Mouse (Mus musculus): ENCODE data around the gene Ankmy1.

Ankmy1 gene

DNA sequence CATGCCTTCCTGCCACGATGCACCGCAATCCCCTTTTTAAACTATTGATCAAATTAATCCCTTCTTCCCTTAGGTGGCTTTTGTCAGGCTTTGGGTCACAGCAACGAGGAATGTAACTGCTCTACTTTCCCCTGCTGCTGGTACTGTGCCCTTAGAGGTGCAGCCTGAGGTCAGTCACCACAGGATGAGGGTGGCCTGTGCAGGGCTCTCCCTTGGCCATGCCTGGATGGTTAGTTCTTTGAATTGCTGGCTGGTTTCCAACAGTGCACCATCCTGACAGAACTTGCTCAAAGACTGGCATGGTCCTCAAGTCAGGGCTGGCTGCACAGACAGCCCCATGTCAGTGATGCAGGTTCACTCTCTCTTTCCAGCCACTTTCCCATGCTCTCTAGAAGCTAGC lies 28.7 kb downstream of the Ankmy1 start:
- no peak for DNase-seq (ENCODE audit: low read depth, low spot score)

DNA sequence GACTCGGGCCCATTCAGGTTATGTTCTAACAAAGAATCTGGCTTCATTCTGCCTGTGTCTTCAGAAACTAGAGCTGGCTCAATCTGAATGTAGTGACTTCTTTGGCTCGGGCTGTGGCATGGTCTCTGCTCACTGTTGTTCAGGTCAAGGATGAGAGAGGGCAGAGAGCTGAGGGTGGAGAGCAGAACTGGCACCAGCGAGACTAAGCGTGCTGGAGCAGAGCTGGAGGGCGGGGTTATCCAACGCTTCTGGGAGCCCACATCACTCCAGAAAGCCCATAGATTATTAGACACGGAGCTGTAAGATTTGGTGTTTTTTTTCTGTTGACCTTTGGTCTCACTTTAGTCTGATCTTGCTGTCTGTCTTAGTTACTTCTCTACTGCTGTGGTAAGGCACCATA lies 30.0 kb downstream of the Ankmy1 start:
- DNase-seq (ENCODE audit: low read depth, low spot score) = no peak

GRCm38 (mm10) chr1:92869985-92870384 lies 32.7 kb downstream of the Ankmy1 start:
- DNase-seq (ENCODE audit: low read depth, low spot score) = no peak

GRCm38 (mm10) chr1:92866170-92866569 lies 36.5 kb downstream of the Ankmy1 start:
- DNase-seq (ENCODE audit: low read depth, low spot score) = no peak

DNA sequence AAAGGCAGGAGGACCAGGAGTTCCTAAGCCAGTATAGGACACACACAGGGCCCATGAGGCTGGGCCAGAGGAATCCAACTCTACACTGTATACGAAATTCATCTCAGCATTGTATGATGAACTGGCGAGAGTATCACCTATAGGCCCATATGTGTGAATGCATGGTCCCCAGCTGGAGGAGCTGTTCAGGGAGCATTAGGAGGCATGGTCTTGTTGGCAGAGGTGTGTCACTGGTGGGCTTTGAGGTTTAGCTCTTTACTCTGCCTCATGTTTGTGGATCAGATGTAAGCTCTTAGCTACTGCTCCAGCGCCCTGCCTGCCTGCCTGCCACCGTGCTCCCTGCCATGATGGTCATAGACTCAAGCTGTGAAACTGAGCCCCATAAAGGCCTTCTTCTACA lies 39.4 kb downstream of the Ankmy1 start:
- no peak for DNase-seq (ENCODE audit: low read depth, low spot score)

- no peak for DNase-seq (ENCODE audit: low read depth, low spot score)
Measured at GRCm38 (mm10) chr1:92861503-92861902, 41.2 kb downstream of the Ankmy1 start.

- no peak for DNase-seq (ENCODE audit: low read depth, low spot score)
Measured at GRCm38 (mm10) chr1:92852450-92852849, 50.3 kb downstream of the Ankmy1 start.

GRCm38 (mm10) chr1:92849938-92850574 lies 52.6 kb downstream of the Ankmy1 start:
- no peak for DNase-seq (ENCODE audit: low read depth, low spot score)

DNA sequence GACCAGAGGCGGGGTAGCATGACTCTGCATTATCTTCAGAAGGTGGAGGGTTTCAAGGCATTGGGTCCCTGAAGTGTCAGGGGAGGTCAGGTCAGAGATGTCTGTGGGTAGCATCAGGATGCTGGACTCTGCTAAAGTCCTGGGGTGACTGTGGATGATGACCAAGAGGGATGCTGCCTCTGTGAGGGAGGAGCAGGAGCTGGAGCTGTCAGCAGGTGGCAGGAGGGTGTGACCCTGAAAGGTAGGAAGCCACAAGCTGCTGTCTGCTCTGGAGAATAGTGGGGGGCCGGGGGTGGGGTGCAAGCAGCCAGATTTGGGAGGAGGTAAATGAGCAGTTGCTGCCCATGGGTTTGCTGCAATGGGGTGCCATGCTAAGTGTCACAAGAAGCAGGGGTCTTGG lies 53.2 kb downstream of the Ankmy1 start:
- peak; percentile 27 for DNase-seq (ENCODE audit: low read depth, low spot score)

GRCm38 (mm10) chr1:92847873-92848839 lies 54.5 kb downstream of the Ankmy1 start:
- no peak for DNase-seq (ENCODE audit: low read depth, low spot score)

DNA sequence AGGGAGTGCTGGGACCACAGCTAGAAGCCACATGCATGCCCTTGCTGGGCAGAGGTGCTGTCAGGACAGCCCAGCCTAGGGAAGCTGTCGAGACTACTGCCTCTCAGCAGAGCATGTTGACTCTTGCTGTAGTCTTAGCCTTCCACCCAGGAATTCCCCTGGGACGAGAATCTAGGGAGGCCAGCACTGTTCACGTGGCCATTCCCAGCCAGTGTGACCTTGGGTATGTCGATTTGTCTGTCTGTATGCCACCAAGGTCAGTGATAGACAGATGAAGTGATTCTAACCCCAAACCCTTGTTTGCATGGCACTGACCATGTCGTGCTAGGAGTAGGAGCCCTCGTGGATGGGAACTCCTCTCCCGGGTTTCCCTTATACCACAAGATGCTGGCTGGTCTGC lies 56.8 kb downstream of the Ankmy1 start:
- no peak for DNase-seq (ENCODE audit: low read depth, low spot score)

DNA sequence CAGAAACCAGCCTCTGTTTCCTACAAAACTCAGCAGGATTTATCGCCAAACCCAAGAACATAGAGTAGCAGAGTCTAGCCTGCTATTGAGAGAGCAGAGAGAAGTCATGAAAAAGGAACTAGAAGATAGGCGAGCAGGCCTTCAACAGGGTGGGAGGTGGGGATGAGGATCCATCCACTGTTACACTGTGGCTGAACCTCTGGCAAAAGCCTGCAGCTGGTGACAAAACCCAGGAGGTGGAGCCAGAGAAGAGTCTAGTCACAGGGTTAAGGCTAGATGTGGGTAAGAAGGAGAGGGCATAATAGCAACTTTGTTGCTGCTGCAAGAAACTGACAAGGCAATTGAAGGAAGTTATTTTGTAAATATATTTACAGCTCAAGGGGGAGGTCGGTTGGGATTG lies 61.3 kb downstream of the Ankmy1 start:
- DNase-seq (ENCODE audit: low read depth, low spot score) = peak; percentile 11

GRCm38 (mm10) chr1:92840231-92840890 lies 62.3 kb downstream of the Ankmy1 start:
- DNase-seq (ENCODE audit: low read depth, low spot score) = no peak

- no peak for DNase-seq (ENCODE audit: low read depth, low spot score)
Measured at GRCm38 (mm10) chr1:92839211-92839610, 63.5 kb downstream of the Ankmy1 start.

DNA sequence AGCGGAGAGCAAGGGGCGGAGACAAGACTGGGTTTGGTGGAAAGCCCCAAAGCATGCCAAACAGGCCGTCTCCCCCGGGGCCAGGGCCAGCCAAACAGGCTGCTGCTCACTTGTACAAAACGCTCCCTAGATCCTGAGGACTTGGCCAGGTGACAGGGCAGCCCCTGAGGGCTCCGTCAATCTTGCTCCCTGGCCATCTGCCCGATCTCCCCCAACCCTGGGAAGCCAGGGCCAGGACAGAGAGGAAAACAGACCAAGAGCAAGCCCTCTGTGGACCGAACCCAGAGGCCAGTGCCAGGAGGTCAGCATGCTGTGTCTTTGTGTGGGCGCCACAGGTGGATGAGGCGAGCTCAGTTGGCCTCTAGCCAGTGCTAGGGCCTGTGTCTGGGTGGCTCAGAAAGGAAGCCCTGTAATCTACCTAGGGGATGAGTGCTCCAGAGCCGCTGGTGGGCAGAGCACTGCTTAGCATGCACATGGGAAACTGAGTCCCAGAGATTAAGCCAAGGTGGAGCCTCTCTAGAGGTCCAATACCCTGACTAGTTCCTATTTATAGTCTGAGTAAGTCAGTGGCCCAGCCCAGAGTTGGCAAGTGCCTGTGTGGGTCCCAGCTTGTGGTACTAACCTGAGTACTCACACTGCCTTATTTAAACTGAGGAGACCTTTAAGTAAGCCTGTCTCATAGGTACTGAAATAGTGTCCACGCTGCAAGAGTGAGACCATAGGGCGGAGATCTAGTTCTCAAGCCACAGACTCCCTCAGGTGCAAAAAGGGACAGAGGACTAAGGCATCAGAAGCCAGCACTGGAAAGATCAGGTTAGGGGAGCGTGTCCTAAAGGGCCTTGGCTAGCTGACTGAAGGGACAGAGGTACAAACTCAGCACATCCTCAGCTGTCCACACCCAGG lies 64.5 kb downstream of the Ankmy1 start:
- no peak for DNase-seq (ENCODE audit: low read depth, low spot score)

DNA sequence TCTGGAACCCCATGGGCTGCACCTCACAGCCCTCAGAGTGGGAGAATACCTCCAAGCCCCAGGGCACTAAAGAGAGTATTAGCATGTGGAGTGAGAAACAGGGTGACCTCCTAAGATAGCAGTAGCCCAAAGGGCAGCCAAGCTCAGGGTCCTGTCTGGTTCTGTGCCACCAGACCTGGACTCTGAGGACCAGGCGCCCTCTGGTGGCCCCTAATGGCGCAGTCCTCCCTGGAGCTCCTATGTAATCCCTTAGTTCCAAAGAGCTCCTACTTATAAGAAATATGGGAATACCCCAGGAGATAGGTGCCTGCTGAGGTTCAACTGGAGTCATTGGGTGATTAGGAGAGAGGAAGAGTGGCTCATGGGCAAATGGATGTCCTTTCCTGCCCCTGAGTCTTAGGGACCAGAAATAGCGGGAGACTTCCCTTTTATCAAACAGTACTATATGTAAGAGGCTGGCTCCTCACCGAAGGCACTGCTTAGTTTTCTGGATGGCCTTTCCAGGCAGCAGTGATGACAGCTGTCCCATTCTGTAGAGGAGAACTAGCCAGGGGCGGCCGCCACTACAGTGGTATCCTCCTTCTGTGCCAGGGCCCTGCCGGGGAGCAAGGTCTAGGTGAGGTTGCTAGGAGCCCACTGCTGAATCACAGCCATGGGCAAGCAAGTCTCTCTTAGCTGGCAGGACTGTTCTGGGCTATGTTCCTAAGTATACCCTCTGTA lies 68.6 kb downstream of the Ankmy1 start:
- DNase-seq (ENCODE audit: low read depth, low spot score) = peak; percentile 69

DNA sequence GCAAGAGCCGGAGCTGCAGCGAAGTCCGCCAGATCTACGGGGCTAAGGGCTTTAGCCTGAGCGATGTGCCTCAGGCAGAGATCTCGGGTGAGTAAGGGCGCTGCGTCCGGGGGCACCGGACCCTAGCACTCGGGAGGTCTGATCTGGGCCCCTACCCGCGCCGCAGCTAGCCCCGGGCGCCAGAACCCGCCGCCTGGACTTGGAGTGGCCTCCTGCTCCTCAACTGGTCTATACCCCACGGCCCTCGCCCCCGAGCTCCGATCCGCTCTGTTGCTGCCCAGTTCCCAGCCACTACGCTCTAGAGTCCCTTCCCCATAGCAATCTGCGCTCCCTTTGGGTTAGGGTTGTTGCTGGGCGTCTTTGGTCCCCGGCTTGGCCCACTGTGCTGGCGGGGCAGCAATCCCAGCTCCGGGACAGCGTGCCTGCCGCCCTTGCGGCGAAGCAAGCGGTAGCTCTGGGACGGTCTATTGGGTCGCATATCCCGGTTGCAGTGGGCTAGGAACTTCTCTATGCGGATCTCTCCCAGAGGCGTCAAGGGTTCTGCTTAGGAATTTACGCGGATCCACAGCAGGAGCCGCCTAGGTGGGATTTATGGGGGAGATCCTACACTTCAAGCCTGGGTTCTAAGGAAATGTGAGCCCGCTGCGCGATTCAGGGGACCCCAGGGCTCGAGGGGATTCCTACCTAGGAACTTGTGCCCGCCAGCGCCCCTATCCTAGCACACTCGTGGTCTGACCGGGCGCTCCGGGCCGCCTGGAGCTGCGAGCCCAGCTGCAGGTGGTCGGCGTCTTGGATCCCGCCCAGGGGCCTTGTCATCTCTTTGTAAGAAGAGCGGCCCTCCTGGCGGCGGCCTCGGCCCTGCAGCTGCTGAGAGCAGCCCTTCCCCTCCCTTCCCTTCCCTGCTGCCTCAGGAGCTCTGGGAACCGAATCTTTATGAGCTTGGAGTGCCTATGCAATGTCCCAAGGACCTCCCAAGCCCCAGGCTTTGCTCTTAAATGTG lies 70.4 kb downstream of the Ankmy1 start:
- DNase-seq (ENCODE audit: low read depth, low spot score) = peak; percentile 60

DNA sequence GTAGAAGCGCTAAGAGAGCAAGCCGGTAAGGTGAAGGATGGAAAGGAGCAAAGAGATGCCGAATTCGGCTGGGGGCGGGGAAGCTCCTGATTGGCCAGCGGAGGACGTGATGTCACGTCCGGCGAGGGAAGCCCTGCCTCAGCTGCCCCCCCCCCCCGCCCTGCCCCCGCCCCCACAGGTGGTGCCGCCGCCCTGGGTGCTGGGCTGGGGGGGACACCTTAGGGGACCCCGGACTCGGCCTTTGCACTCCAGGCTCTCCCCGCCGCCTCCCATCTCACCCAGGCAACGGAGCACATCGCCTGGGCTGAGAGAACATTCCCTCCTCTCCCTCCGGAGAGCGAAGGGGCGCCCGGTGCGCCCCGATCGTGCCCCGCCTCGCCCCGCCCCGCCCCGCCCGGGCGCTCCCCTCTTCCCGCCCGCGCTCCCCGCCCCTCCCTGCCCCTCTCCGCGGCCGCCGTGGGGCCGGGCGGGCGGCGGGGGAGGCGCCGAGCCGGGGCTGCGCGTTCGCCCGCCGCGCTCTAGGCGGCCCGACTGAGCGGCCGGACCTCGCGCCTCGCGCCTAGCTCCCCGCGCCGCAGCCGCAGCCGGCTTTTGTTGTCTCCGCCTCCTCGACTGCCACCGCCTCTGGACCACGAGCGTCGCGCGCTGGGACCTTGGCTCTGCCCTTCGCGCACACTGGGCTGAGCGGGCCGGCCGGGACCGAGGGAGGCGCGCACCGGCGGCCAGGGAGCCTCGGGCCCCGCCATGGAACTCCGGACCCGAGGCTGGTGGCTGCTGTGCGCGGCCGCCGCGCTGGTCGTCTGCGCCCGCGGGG lies 71.3 kb downstream of the Ankmy1 start, which contains the start of gene Gpc1:
Gene Gpc1 (plus strand): TSS at position 458 of the 814 bp plus-strand sequence.
- DNase-seq (ENCODE audit: low read depth, low spot score) = peak; percentile 85

Data from R1 (cell line).